Mouse (Mus musculus) kidney, adult 11 months (tissue): Measurements from ENCODE around the gene Mertk.

Source experiments
- DNase-seq: peaks from one replicate; pipeline ENCODE4 v3.0.0; 2022

Gene Mertk

DNA sequence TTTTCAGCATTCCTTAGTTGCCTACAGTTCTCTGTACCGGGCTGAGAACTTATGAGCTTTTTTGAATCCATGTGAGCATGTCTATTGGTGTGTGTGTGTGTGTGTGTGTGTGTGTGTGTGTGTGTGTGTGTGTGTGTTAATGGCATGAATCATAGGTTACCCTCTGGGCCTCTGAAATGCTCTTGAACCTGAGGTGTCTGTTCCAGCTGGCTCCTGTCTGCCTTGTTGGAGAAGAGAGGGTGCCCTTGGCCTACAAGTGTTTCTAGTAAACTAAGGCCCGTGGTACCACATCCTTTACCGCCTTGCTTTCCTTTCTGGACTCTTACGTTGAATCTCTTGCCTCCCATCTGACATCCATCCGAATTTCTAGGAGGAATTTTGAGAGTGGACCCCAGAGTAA, 27.3 kb downstream of the Mertk start:
- no peak for DNase-seq

DNA sequence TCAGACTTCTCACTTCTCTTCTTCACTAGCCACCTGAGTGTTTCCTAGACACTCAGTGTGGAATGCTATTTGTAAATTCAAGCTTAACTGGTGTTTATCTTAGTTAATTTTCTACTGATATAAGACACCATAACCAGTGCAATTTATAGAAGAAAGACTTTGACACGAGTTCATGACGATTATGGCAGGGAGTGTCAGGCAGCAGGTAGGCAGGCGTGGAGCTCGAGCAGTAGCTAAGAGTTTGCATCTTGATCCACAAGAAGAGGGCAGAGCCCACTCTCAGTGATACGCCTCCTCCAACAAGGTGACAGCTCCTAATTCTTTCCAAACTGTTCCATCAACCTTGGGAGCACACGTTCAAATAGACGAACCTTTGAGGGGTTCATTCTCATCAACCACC, 27.9 kb downstream of the Mertk start:
- no peak for DNase-seq

DNA sequence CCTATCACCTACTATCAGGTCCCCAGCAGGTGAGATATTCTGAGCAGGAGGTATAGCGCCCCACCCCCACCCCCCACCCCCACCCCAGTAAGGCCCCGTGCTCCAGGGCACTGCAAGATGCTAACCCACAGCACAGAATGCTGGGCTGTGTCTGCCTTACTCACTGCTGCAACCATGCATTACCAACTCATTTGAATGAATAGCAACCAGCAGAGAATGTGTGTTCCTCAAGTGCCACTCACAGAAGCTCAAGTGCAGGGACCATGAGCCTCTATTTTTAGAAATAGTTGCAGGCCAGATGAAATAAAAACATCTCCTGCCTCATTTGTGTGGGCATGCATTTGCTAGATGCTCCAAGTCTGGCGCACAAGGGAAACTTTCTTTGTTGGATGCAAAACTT, 28.8 kb downstream of the Mertk start:
- no peak for DNase-seq

DNA sequence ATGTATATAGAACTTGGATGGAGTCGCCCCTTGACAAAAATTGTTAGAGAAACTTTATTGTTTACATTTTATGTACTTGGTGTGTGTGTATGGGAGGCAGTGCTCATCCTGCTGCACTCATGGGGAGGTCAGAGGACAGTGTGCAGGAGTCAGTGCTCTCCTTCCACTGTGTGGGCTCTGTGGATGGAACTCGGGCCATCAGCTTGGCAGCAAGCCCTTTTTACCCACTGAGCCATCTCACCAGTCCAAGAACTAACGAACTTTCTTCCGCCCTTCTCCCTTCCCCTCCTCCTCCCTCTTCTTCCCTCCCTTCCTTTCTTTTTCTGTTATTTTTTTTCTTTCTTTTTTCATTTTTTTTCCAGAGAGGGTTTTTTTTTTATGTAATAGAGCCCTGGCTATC, 29.3 kb downstream of the Mertk start:
- peak; percentile 39 for DNase-seq

DNA sequence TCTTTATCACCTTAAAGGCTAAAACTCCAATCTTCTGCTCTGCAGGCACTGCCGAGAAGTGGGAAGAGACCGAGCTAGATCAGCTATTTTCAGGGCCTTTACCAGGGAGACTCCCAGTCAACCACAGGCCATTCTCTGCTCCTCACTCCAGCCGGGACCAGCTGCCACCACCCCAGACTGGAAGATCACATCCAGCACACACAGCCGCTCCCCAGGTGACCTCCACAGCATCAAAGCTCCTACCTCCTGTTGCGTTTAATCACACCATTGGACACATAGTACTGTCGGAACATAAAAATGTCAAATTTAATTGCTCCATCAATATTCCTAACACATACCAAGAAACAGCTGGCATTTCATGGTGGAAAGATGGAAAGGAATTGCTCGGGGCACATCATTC, 30.4 kb downstream of the Mertk start:
- DNase-seq: no peak

DNA sequence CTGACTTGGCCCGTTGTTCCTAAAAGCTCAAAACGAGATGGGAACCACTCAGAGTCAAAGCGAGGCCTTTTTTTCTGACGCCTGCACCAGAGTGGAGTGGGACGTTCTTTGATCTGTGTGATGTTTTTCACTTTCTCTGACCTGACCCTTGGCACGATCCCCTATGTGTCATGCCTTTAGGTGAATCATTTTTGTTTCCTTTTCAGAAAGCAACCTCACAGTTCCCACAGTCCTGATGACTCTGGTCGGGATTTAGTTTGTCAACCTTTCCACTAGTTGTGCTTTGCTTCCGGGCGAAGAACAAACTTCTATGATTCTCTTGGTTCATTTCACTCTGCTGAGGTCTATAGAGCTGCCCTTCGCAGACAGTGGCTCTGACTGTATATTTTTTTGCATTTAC, 32.8 kb downstream of the Mertk start:
- DNase-seq: no peak

DNA sequence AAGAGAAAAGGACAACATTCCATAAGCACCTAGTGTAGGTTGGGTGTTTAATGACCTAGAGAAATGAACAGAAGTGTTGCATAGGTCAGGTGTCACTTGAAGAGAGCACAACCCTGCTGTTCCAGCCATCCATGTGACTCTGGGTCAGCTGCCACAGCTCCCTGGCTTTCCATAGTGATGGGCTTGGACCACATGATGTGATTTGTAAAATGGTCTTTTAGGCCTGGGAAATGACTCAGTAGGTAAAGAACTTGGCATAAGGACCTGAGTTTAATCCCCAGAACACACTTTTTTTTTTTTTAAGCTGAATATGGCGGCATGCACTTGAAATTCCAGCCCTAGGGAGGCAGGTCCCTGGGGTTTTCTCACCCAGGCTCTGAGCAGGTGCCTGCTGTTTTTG, 33.2 kb downstream of the Mertk start:
- DNase-seq: no peak

DNA sequence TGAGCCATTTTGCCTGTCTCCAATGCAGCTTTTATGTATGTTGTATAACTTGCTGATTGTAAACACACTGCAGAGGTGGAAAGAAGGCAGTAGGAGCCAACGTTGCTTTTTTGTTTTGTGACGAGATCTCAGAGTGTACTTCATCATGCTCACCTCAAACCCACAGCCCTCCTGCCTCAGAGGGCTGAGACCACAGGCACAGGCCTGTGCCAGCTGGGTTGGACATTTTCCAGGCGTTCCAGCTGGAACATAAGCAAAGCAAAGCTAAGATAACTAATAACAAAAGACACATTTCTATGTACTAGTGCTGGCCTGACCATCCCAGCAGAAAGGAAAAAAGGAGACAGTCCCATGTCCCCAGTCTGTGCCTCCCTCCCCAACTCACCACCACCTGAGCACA, 36.3 kb downstream of the Mertk start:
- no peak for DNase-seq

DNA sequence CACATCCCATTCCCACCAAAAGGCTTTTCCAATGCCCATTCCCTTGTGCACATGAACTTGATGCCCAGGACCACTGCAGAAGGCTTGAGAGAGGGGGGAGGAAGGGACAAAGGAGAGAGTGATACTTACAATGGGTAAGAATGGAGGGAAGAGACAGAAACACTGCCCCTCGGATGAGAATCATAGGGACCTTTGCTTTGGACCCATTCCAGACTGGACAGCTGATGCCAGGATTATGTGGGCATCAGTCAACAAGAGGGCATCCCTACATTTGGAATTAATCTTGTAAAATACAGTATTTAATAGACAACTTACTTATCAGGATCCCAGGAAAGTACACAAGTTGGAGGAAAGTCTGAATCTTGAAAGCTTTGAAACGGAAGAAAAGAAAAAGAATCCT, 38.3 kb downstream of the Mertk start:
- no peak for DNase-seq

DNA sequence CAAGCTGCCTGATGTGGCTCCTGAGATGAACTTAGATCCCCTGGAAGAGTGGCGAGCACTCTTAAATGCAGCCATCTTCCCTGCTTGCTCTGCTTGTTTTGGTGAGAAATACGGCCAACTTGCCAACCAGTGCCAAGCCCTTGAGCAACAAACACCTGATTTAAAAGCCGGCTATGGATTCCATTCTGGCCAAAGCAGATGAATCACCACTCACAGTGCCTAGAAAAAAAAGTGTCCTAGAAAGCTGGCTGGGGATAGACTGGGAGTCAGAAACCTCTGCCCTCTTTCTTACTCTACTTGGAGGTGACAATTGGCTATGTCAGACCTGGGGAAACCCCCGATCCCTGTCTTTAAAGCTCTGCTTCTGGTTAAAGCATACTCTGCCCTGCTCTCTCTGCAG, 39.0 kb downstream of the Mertk start:
- no peak for DNase-seq

DNA sequence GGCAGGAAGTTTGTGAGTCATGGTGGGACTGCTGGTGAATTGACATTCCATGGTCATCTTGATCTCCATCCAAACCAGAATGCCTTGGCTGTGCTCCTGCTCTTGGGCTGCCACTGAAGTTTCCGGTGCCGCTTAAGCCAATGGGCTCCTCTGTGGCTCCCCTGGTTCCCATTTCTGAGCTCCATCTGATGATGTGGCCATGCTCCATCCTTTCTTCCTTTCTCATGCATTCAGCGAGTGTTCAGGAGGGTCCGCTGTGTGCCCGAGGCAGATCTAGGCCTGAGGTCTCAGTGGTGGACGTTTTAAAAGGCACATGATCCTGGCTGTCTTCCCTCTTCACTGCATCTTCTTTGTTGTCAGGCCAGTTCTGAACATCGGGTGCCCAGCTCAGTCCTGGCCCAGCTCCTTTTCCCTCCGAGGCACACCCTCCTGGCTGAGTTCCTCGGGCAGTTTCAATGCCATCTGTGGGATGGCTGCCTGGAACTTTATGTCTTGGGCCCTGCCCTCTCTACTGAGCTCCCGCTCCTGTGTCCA, 40.0 kb downstream of the Mertk start:
- no peak for DNase-seq

DNA sequence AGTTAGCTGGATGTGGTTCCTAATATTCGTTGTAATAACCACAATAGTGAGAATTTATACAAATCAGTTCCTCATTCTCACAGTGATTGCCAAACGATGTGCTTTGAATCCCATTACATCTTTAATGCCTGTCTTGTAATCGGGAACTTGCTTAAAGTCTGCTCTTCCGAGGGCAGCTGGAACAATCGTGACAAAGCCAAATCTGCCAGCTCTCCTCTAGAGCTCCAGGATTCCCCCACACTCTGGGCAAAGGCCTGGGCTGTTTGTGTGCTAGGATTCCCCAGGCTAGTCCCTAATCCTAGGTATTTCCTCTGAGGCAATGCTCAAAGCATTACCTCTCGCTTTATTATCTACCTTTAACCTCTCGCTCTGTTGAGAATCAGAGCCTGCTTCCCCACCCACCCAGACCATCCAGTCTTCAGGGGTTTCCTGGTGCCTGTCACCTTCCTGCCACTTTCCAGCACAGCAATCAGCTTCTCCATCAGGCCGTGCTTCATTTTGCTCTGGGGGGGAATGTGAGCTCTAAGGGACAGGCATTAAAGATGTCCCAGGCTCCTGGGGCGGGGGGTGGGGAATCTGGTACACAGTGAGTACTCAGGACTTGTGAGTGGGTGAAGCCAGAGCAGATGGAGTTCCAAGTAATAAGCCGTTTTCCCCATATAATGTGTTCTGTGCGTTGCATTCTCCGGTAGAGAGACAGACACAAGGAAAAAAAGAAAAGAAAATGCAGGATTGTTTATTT, 47.3 kb downstream of the Mertk start:
- DNase-seq: no peak

DNA sequence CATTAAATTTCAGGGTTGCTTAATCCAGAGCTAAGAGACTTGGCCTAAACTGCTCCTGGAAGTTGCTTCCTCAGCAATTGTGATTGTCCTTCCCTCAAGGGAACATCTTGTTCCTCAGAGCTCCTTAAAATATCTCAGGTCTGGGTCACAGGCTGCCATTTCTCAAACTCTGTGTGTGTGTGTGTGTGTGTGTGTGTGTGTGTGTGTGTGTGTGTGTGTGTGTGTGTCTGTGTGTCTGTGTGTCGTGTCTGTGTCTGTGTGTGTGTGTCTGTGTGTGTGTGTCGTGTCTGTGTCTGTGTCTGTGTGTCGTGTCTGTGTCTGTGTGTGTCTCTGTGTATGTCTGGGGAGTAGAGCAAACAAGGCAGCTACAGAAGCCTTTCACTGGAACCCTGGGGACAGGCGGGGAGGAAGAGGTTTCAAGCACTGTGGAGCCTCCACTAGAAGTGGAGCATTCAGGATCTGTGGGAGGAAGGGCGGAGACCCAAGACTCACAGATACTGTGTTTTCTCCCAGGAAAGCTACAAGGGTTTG, 47.9 kb downstream of the Mertk start:
- no peak for DNase-seq

DNA sequence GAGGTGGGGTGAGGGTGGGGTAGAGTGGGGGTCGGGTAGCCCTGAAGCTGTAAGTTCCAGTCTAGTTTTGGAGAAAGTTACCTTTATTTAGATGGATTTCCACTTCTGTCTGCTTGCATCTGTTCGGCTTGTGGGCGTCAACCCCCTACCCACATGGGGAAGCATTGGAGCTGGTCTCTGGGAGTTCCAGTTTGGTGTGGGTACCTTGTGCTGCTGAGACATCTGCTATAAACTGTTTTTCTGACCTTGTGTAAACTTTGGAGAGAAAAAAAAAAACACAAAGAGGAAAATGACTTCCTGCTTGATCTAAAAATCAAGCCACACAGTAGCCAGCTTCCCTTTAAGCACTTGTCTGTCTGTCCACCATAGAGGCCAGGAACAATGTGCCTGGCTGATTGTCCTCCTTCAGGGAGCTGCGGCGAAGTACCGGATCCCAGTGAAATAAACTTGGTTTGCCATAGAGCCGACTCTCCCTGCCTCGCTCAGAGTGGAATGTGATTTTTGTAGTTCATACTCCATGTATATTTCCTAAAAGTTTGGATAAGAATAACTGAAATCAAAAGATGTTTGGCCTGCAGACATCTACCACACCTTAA, 48.8 kb downstream of the Mertk start:
- DNase-seq: no peak

DNA sequence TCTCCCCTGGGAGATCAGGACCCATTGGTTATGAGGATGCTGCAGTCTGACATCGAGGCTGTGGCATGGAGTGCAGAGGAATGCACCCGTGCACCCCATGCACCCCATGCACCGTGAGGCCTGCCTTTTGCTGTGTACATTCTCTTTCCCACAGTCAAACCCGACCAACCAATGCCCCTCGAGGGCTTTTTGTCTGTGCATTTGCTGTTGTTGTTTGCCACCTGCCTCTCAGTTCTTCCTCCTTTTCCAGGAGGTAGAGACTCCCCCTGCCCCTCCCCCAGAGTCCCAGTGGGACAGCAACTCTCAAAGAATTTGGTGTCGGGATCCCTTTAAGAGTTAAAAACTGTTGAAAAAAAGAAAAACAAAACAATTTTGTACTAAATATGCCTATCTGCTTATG, 49.4 kb downstream of the Mertk start:
- DNase-seq: no peak

DNA sequence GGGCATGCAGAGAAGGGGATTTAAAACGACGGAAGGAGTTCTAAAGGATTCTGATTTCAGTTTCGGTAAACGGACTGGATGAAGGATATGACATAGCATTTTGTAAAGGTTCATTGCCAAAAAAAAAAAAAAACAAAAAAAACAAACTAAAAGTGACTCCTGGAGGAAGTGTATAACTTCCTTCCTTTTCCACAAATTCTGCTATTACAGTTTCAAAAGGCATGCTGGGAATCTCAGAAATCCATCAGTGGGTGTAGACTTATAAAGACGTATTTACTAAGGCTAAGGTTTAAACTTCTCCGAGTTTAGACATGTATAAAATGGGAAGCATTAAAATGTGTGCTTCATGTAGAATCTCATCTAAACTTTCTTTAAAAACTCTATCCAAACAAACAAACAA, 52.3 kb downstream of the Mertk start:
- DNase-seq: no peak

DNA sequence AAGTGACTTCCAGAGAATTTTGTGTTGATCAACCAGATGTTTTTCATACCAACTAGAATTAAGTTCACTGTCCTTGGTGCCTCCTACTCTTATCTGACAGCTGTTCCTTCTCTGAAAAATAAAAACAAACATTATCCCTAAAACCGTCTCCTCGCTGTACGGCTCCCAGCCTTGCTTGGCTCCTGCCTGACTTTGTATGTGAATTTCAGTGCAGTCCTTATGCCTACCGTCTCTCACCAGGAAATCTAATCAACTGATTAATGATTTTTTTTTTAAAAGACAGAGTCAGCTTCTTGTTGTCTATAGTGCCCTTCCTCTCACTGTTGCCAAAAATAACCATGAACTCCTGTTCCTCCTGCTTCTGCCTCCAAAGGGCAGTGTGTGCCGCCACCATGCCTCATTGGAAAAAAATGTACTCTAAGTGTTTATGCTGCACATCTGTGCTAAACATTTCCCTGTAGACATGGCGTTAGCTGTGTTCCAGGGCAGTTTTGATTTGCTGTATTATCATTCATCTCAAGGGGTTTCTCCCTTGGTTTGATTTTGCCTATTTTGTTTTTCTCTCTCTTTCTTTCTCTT, 54.6 kb downstream of the Mertk start:
- peak; percentile 18 for DNase-seq

DNA sequence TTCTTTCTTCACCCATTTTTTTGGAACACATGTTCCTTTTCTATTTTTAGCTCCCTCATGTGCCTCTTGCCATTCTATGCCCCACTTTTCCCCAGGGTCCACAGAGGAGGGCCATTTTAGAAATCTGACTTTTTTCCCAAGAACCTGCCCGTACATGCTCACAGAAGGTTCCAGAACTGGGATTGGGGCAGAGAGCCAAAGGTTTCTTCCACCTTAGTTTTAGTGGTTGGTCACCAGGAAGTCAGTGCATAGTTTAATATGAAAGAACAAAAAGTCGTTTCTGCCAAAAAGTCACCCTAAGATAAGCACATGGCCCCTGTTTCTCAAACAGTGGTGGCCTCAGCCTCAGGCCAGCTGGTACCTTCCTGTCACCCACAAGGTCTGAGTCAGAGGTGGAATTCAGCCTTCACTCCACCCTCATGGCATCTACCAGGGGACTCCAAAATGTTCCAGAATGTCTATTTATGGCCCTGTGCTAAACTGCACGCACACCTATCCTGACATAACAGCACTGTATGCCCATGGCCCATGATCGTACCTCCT, 56.5 kb downstream of the Mertk start:
- DNase-seq: no peak

DNA sequence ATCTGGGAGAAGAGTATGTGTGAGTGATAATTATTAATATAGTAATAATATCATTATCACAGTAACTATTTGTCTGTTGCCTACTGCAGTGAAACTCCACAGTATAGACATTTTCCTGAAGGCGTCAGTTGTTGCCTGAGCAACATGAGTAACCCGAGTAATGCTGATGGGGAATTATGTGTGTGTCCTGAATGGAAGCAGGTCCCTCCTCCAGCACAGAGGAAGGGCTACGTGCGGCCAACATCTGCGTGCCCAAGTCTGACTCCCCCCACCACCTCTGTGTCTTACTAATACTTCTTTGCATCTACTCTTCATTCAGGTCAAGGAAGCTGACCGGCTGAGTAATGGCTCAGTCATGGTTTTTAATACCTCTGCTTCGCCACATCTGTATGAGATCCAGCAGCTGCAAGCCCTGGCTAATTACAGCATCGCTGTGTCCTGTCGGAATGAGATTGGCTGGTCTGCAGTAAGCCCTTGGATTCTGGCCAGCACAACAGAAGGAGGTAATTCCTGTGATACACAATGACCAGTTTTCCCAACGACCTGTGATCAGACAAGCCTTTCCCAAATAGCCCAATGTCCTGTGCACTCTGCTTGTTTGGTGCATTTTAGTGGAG, 60.1 kb downstream of the Mertk start:
- DNase-seq: no peak

DNA sequence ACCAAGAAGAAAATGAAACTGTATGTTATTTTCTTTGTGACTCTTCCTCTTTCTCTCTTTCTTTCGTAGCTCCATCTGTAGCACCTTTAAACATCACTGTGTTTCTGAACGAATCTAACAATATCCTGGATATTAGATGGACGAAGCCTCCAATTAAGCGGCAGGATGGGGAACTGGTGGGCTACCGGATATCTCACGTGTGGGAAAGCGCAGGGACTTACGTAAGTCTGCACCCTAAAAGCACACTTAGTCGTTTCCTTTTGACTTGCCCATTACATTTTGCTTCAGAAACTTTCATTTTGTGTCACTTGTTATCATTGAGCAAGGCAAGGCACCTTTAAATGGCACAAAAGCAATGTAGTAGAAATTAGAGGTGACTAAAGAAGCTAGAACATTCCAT, 63.3 kb downstream of the Mertk start:
- no peak for DNase-seq

DNA sequence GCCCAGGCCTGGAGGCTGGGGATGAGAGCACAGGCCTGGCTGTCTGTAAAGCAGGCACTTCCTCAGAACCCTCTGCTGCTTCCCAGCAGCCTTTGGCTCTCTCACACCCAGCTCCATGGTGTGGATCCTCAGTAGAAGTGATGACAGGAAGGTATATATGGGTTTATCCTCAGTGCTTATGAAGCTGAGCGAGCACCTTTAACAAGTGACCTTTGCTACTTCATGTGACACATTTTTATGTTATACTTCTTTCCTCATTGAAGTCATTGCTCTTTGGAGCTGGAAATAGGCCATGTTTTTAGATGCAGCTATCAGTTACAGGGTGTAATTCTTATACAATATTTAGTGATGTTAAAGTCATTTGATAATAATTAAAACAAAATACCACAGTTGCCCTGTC, 67.0 kb downstream of the Mertk start:
- DNase-seq: no peak

DNA sequence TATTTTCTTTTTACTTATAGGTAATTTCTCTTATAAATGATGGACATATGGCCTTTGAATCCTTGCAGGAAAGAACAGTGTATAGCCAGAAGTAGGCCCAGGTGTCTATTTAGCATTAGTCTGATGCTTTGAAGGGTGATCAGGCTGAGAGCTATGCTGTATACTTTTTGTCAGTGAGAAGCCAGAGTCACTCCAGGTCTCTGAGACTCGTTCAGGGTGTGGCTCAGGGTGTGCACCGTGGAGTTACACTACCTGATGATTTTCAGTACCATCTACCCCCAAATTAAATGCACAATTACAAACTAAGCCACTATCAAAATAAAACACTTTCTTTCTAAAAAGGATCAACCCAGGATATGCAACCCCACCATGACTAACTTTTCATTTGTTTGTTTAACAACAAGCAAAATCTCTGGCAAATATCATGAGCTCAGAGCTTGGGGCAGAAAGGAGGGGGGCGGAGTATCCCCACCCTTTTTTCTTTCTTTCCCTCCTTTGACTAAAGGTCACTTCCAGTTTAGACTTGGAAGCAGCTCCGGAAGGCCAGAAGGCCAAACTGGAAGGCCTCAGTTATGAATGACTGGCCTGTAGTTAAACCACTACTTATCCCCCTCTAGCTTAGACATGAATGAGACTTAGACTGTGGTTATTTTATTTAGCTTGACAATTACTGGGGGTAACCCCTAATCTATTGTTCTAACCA, 69.9 kb downstream of the Mertk start:
- DNase-seq: peak; percentile 34

DNA sequence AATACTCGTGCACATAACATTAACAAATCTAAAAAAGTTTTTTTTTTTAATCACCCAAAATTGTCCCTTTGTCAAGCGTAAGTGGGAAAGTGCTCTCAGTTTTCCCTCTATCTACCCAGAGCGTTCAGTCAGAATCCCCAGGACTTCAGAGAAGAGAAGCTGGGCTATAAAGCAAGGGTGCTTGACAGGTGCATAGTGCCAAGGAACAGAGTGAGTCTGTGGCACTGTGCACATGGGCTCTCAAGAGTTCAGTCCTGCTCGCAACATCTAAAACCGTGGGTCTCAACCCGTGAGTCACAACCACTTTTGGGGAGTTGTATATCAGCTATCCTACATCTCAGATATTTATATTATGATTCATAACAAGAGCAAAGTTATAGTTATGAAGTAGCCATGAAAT, 71.8 kb downstream of the Mertk start:
- no peak for DNase-seq
